Mouse (Mus musculus) spleen, postnatal 4 days (tissue): ENCODE data around the gene Pced1b.

ENCODE experiments used
- DNase-seq, 2 experiments: peaks; one replicate each; pipeline ENCODE4 v3.0.0; 2022; ENCODE audit warnings: low spot score in 2 of 2

The Pced1b gene

GRCm38 (mm10) chr15:97286731-97287130 lies 39.8 kb downstream of the Pced1b start:
- DNase-seq, result no peak

- DNase-seq, result no peak
These were observed 40.7 kb downstream of the Pced1b start for GRCm38 (mm10) chr15:97287436-97288143.

- no peak for DNase-seq
These were observed 41.8 kb downstream of the Pced1b start for GRCm38 (mm10) chr15:97288690-97289089.

- no peak for DNase-seq
These were observed 42.3 kb downstream of the Pced1b start for GRCm38 (mm10) chr15:97289176-97289575.

- DNase-seq, result peak in 1 of 2 experiments; percentile 51
These were observed 43.4 kb downstream of the Pced1b start for GRCm38 (mm10) chr15:97290351-97290750.

- DNase-seq, result no peak
These were observed 44.6 kb downstream of the Pced1b start for GRCm38 (mm10) chr15:97291291-97292050.

- no peak for DNase-seq
These were observed 61.0 kb downstream of the Pced1b start for GRCm38 (mm10) chr15:97307935-97308334.

GRCm38 (mm10) chr15:97309533-97309932 lies 62.6 kb downstream of the Pced1b start:
- no peak for DNase-seq

GRCm38 (mm10) chr15:97310251-97310650 lies 63.3 kb downstream of the Pced1b start:
- DNase-seq, result no peak

- no peak for DNase-seq
These were observed 64.3 kb downstream of the Pced1b start for GRCm38 (mm10) chr15:97311211-97311610.

- DNase-seq, result no peak
These were observed 65.0 kb downstream of the Pced1b start for GRCm38 (mm10) chr15:97311937-97312336.

- DNase-seq, result no peak
These were observed 68.0 kb downstream of the Pced1b start for GRCm38 (mm10) chr15:97314720-97315421.

GRCm38 (mm10) chr15:97315422-97315757 lies 68.5 kb downstream of the Pced1b start:
- DNase-seq, result no peak

- no peak for DNase-seq
These were observed 71.6 kb downstream of the Pced1b start for GRCm38 (mm10) chr15:97318365-97319001.

- DNase-seq, result no peak
These were observed 75.9 kb downstream of the Pced1b start for GRCm38 (mm10) chr15:97322821-97323220.

- DNase-seq, result no peak
These were observed 76.6 kb downstream of the Pced1b start for GRCm38 (mm10) chr15:97323466-97323865.

GRCm38 (mm10) chr15:97324311-97324710 lies 77.4 kb downstream of the Pced1b start:
- DNase-seq, result no peak

- DNase-seq, result peak; percentile 68 to 90
These were observed 80.7 kb downstream of the Pced1b start for GRCm38 (mm10) chr15:97327500-97328081.

- no peak for DNase-seq
These were observed 85.7 kb downstream of the Pced1b start for GRCm38 (mm10) chr15:97332582-97332981.

- DNase-seq, result peak in 1 of 2 experiments; percentile 60
These were observed 90.9 kb downstream of the Pced1b start for GRCm38 (mm10) chr15:97337636-97338352.
